Mouse (Mus musculus) kidney, postnatal 4 days (tissue): ENCODE data around the gene Ptf1a.
A peak's percentile ranks its signal among the peaks of the same experiment; 100 is the strongest.

ENCODE experiments used
- DNase-seq, 2 experiments: peaks; one replicate each; pipeline ENCODE4 v3.0.0; 2021; ENCODE audit warnings: mixed read lengths in 2 of 2

The Ptf1a gene

GRCm38 (mm10) chr2:19455228-19455627, 9.8 kb downstream of the Ptf1a start:
- DNase-seq: no peak

- peak; percentile 46 to 51 for DNase-seq
Observed at GRCm38 (mm10) chr2:19455857-19456482, 10.5 kb downstream of the Ptf1a start.

GRCm38 (mm10) chr2:19458785-19459184, 13.3 kb downstream of the Ptf1a start:
- DNase-seq: no peak

- DNase-seq: no peak
Observed at GRCm38 (mm10) chr2:19461940-19462339, 16.5 kb downstream of the Ptf1a start.

GRCm38 (mm10) chr2:19490262-19490661, 44.8 kb downstream of the Ptf1a start:
- DNase-seq: no peak
